Mouse (Mus musculus) liver, embryonic 14.5 days (tissue): ENCODE results near the gene Nudt21.

Source experiments
- CTCF ChIP-seq: IDR thresholded peaks from 2 replicates; pipeline ENCODE4 v1.5.1; 2016; ENCODE audit warnings: antibody characterized with exemption, low read depth, control low read depth
- EP300 ChIP-seq: IDR thresholded peaks from 2 replicates; pipeline ENCODE4 v1.6.1; 2016; ENCODE audit warnings: antibody characterized with exemption, low read depth

GRCm38 (mm10) chr8:93975358-93975757 is 61.5 kb downstream of the Nudt21 start:
- TF ChIP-seq CTCF (no peak), EP300 (no peak)
